Mouse (Mus musculus): ENCODE measurements at regions not wholly inside any gene's neighbourhood (a gene's known extent, or its start where the extent isn't known, plus 50 kb on each side); places are given as distances from the start of the nearest gene placed in this dataset.
"Not testable (repeated sequence)": the region's sequence is repeated elsewhere in the genome, so short reads cannot be mapped to it uniquely, and the experiment has no call there.

DNA sequence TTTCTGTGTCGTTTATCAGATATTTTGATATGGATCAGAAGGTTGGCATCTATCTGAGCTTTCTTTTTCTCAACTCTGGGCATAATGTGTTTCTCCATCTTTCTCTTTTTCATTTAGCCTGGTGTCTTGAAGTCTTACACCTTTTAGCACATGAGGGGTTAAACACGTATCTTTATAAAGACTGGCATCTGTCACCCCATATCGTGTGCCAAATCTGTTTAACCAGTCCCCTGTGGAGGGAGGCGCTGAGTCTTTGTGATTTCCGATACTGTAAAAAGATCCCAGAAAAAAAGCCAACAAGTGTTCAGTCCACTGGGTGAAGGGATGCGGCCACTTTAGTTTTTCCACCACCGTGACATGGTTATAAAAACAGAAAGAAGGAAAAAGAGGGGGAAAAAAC is 313.3 kb downstream of the Diras2 start:
- H3K36me3 ChIP-seq (replicated peaks) = no peaks in the 10 kb centered on the region
- H3K4me3 ChIP-seq (replicated peaks) = no peak overlapping the region
- H3K9ac ChIP-seq = no peak overlapping the region
- no peak overlapping the region for H3K27ac ChIP-seq
- H3K4me2 ChIP-seq = no peak overlapping the region
- 75% methylated on average over 7 of the region's 7 CpGs for WGBS
- no peak for ATAC-seq (ENCODE audit: low FRiP score)
- H3K4me1 ChIP-seq = peaks cover 7% of the 10 kb centered on the region
- no peaks in the 10 kb centered on the region for H3K9me3 ChIP-seq
- peaks cover 36% of the 10 kb centered on the region for H3K27me3 ChIP-seq

DNA sequence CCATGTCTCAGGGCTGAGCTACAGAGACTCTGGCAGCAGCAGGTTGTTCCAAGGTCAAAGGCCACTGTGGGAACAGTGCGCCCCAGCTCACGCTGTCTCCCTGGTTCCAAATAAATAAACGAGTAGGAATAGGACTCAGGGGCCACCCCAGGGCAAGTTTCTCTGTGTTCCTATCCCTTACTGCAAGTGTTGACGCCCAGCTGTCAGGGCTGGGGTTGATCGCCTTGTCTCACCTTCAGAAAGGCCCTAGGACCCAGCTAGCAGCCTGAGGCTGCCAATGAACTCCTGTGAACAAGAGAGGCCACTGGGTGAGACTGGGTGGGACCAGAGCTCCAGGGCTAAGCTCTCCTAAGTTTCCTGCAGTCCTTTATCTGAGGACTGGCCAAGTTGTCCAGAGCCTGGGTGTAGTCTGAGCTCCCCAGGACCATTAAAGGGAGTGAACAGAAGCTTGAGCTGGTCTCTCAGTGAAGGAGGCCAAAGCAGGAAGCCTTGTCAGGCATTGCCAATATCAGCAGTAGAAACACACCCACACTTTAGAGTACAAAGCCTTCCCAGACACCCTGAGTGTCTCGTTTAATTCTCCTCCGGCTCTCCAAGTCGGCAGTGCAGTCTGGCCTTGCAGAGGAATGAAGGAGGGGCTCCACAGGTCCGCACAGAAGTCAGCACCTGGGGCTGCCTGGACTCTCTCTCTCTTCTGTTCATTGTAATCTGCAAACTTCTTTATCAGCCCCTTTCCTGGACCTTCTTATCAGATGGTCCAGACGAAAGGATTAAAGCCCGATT is 308.6 kb downstream of the Diras2 start:
- no peaks in the 10 kb centered on the region for H3K9me3 ChIP-seq
- H3K4me2 ChIP-seq = no peak overlapping the region
- WGBS = 23% methylated on average over 11 of the region's 11 CpGs
- peaks cover 60% of the 10 kb centered on the region for H3K27me3 ChIP-seq
- H3K4me1 ChIP-seq = peaks cover 16% of the 10 kb centered on the region
- ATAC-seq (ENCODE audit: low FRiP score) = no peak
- H3K36me3 ChIP-seq (replicated peaks) = no peaks in the 10 kb centered on the region
- no peak overlapping the region for H3K9ac ChIP-seq
- H3K27ac ChIP-seq = no peak overlapping the region
- no peak overlapping the region for H3K4me3 ChIP-seq (replicated peaks)

DNA sequence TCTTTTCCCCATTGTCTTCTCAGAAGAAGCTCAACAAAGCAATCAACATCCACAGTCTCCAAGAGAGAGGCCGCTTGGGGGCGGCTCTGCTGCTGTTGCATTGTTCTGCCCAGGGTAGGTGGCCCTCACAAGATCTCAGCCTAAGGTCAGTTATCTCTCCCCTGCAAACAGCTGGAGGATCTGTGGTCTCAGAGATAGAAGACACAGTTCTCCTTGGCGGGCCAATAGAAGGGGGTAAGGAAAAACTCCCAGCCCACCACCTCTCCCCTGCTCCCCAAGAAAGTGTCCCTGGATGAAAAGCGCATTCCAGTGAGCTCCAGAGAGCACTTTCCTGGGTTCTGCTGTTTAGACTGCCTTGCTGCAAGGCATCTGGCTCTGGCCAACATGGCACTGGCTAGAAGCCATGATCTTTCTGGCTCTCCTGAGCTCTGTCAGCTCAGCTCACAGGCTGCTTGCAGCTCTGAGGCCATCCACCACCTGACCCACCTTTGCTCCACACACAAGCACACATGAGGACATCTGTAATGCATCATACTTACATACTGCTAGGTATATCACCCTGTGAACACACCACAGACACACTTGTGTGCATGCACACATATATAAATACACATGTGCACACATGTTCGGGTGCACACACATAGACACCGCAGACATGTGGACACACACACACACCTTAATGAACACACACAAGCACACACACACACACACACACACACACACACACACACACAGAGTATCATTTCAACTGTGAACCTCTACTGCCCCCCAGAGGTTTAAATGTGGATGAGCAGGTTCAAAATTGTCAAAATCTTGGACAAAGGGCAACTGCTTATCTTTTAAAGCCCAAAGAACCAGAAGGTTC is 307.7 kb downstream of the Diras2 start:
- peak; percentile 61; the same call in 1 of the 2 replicates for ATAC-seq (ENCODE audit: low FRiP score)
- Histone ChIP-seq H3K4me2 (no peak overlapping the region), H3K27me3 (peaks cover 59% of the 10 kb centered on the region), H3K4me3 (replicated peaks) (no peak overlapping the region), H3K27ac (no peak overlapping the region), H3K9me3 (no peaks in the 10 kb centered on the region), H3K4me1 (peaks cover 16% of the 10 kb centered on the region), H3K36me3 (replicated peaks) (no peaks in the 10 kb centered on the region), H3K9ac (no peak overlapping the region)
- WGBS = 22% methylated on average over 6 of the region's 6 CpGs

DNA sequence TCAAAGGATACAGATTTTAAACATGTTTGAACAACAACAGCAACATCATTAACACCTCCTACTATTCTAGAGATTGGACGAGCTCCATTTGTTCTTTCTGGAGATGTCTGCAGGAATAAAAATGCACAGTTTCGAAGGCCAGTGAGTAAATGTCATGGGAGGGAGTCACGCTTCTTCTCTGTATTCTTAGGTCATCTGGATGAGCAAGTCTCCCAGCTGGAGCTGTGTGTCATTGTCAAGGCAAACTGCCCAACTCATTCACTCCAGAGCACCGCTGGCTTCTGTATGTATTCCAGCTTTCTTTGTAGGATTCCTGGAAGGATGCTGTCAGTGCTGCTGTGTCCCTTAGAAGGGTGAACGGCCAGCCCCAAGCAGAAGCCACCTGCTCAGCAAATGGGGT is 297.1 kb downstream of the Diras2 start:
- ATAC-seq (ENCODE audit: low FRiP score) = no peak
- WGBS = 84% methylated on average over 5 of the region's 5 CpGs
- H3K27ac ChIP-seq = no peak overlapping the region
- no peaks in the 10 kb centered on the region for H3K27me3 ChIP-seq
- H3K4me1 ChIP-seq = no peaks in the 10 kb centered on the region
- no peak overlapping the region for H3K9ac ChIP-seq
- H3K4me2 ChIP-seq = no peak overlapping the region
- no peaks in the 10 kb centered on the region for H3K36me3 ChIP-seq (replicated peaks)
- no peaks in the 10 kb centered on the region for H3K9me3 ChIP-seq
- H3K4me3 ChIP-seq (replicated peaks) = no peak overlapping the region

DNA sequence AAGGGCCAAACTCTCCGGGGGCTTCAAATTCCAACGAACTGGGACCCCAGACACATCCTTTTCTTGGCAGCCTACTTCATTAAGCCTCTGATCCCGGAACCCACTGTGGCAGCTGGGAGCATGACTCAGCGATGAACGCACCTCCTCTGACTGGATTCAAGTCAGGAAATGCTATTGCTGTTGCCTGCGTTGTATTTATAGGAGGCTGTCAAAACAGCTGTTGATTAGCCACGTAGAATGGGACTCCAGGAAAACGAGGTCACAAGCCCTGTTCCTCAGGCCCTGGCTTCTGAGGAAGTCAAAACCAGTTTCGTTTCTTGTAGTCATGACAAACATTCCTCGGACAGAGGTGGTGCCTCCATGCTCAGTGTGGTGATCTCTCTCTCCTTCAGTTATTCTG is 295.0 kb downstream of the Diras2 start:
- Histone ChIP-seq H3K27me3 (no peaks in the 10 kb centered on the region), H3K9ac (no peak overlapping the region), H3K4me1 (no peaks in the 10 kb centered on the region), H3K27ac (no peak overlapping the region), H3K9me3 (no peaks in the 10 kb centered on the region), H3K4me3 (replicated peaks) (no peak overlapping the region), H3K36me3 (replicated peaks) (no peaks in the 10 kb centered on the region), H3K4me2 (no peak overlapping the region)
- 53% methylated on average over 10 of the region's 10 CpGs for WGBS
- no peak for ATAC-seq (ENCODE audit: low FRiP score)

DNA sequence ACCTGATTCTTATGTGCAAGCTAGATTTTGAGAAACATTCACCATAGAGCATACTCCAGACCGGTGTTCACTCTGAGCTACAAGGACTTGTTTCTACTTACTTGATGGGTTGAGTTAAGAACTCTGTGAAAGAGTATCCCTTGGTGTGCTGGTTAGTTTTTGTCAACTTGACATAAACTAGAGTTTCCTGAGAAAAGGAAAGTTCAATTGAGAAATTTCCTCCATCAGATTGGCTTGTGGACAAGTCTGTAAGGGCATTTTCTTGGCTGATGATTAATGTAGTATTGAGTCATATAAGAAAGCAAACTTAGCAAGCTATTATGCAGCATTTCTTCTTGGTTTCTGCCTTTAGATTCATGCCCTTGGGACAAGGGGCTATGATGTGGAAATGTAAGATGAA is 291.5 kb downstream of the Diras2 start:
- no peaks in the 10 kb centered on the region for H3K9me3 ChIP-seq

DNA sequence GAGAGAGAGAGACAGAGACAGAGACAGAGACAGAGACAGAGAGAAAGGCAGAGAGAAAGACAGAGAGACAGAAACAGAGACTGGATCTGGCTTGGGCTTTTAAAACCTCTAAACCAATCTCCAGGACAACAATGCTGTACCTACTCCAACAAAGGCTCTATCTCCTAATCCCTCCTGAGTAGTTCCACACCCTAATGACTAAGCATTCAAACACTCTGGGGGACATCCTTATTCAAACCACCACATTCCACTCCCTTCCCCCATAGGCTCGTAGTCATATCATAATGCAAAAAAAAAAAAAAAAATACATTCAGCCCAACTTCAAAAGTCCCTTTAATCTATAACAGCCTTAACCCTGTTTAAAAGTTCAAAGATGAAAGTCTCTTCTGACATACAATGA is 289.3 kb downstream of the Diras2 start:
- Histone ChIP-seq H3K27ac (no peak overlapping the region), H3K4me1 (no peaks in the 10 kb centered on the region), H3K4me3 (replicated peaks) (no peak overlapping the region), H3K4me2 (no peak overlapping the region), H3K27me3 (no peaks in the 10 kb centered on the region), H3K36me3 (replicated peaks) (no peaks in the 10 kb centered on the region), H3K9me3 (no peaks in the 10 kb centered on the region), H3K9ac (no peak overlapping the region)
- 64% methylated on average over 1 of the region's 1 CpGs for WGBS
- no peak for ATAC-seq (ENCODE audit: low FRiP score)

More for the DNA sequence above, 291.5 kb downstream of the Diras2 start:
- ATAC-seq (ENCODE audit: low FRiP score) = no peak
- Histone ChIP-seq H3K27ac (no peak overlapping the region), H3K4me1 (no peaks in the 10 kb centered on the region), H3K36me3 (replicated peaks) (no peaks in the 10 kb centered on the region), H3K9ac (no peak overlapping the region), H3K4me2 (no peak overlapping the region), H3K27me3 (no peaks in the 10 kb centered on the region), H3K4me3 (replicated peaks) (no peak overlapping the region)
- WGBS = 90% methylated on average over 1 of the region's 1 CpGs

DNA sequence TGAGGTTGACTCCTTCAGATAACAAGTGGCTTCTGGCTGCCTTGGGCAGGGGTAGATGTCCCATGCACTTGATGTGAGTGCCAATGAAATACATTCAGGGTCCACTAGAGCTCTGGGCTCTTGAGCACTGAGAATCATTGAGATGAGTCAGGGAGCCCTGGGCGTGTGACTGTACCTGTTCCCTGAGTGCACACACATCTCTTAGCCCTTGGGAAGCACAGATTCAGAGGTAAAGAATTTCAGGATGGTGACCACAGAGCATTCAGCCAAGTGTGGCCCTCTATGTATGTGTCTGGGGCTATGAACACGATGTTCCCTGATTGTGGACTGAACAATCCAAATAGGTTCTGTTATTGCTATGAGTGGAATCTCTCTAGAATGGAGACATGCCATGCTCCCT is 281.6 kb downstream of the Diras2 start:
- Histone ChIP-seq H3K27me3 (peaks cover 5% of the 10 kb centered on the region; the same call in 1 of the 2 replicates), H3K4me2 (no peak overlapping the region), H3K36me3 (replicated peaks) (no peaks in the 10 kb centered on the region), H3K9ac (no peak overlapping the region), H3K4me3 (replicated peaks) (no peak overlapping the region), H3K27ac (no peak overlapping the region), H3K4me1 (no peaks in the 10 kb centered on the region), H3K9me3 (no peaks in the 10 kb centered on the region)
- 79% methylated on average over 2 of the region's 2 CpGs for WGBS
- ATAC-seq (ENCODE audit: low FRiP score) = no peak

DNA sequence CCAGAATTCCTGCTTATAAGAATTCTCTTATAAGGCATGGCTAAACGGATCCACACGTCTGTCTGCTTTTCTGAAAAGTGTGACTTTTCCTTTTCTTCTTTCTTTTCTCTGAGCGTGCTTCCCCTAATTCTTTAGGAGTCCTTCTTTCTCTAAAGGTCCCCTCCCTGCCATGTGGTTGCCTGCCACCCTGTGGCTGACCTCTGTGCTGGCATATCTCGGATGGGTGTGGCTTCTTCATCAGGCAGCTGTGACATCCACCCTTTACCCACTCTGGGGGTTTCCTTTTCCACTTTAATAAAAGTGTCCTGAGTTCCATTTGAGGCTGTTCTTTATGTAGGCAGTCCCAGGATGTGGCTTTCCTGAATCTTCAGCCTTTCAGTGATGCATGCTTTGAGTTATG is 280.7 kb downstream of the Diras2 start:
- no peaks in the 10 kb centered on the region for H3K9me3 ChIP-seq
- no peak overlapping the region for H3K4me2 ChIP-seq
- H3K4me3 ChIP-seq (replicated peaks) = no peak overlapping the region
- ATAC-seq (ENCODE audit: low FRiP score) = no peak
- H3K36me3 ChIP-seq (replicated peaks) = no peaks in the 10 kb centered on the region
- no peak overlapping the region for H3K9ac ChIP-seq
- no peak overlapping the region for H3K27ac ChIP-seq
- H3K4me1 ChIP-seq = no peaks in the 10 kb centered on the region
- WGBS = 70% methylated on average over 4 of the region's 4 CpGs
- H3K27me3 ChIP-seq = peaks cover 10% of the 10 kb centered on the region; the same call in 1 of the 2 replicates

DNA sequence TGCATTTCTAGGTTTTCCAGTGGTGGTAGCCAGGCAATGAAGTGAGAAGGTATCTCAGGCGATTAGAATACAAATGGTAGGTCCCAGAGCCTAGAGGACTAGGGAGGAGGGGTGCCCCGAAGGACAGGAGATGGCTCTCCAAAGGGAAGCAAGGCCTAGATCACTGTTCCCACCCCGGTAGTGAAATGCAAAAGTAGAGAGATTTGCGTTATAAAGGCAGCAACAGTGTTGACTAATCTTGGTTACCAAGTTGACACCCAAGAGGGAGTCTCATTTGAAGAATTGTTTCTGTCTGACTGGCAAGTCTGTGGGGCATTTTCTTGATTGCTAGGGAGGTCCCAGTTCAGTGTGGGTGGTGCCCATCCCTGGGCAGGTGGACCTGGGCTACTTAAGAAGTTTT is 278.8 kb downstream of the Diras2 start:
- Histone ChIP-seq H3K9me3 (no peaks in the 10 kb centered on the region), H3K9ac (no peak overlapping the region), H3K27me3 (peaks cover 10% of the 10 kb centered on the region; the same call in 1 of the 2 replicates), H3K36me3 (replicated peaks) (no peaks in the 10 kb centered on the region), H3K4me3 (replicated peaks) (no peak overlapping the region), H3K4me2 (no peak overlapping the region), H3K27ac (no peak overlapping the region), H3K4me1 (no peaks in the 10 kb centered on the region)
- ATAC-seq (ENCODE audit: low FRiP score) = no peak
- WGBS = 55% methylated on average over 4 of the region's 4 CpGs

DNA sequence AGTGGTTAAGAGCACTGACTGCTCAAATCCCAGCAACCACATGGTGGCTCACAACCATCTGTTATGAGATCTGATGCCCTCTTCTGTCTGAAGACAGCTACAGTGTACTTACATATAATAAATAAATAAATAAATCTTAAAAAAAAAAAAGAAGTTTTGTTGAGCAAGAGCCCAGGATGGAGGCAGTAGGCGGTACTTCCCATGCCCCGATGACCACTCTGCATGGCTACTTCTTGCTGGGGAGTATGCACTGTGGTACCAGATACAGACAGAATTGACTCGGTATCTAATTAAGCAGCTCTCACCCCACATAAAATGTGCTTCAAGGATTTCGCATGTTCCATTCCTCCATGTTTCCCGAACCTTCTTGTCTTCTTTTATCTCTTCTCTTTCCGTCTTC is 278.4 kb downstream of the Diras2 start:
- not testable (repeated sequence) for H3K4me3 ChIP-seq (replicated peaks); H3K27me3 ChIP-seq; ATAC-seq (ENCODE audit: low FRiP score); H3K9me3 ChIP-seq; H3K4me1 ChIP-seq; H3K27ac ChIP-seq; H3K9ac ChIP-seq; H3K36me3 ChIP-seq (replicated peaks); H3K4me2 ChIP-seq
- 38% methylated on average over 6 of the region's 6 CpGs for WGBS

DNA sequence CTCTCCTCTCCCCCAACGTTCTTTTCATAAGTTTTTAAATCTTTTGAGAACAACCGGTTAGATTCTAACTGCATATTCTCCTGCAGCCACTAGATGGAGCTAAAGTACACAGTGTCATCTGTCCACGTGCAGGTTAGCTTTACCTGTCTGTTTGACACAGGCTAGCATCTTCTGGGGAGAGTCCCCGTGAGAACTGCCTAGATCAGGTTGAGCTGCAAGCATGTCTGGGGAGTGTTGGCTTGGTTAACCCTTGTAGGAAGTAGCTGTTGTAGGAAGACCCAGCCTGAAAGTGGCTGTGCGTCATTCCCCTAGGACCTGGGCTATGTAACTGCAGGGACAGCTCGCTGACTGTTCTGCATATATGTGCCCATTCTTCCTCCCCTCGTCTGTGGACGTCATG is 277.9 kb downstream of the Diras2 start:
- 32% methylated on average over 8 of the region's 8 CpGs for WGBS
- H3K9me3 ChIP-seq = no peaks in the 10 kb centered on the region
- H3K4me3 ChIP-seq (replicated peaks) = no peak overlapping the region
- H3K27me3 ChIP-seq = peaks cover 10% of the 10 kb centered on the region; the same call in 1 of the 2 replicates
- H3K27ac ChIP-seq = no peak overlapping the region
- no peak overlapping the region for H3K9ac ChIP-seq
- H3K36me3 ChIP-seq (replicated peaks) = no peaks in the 10 kb centered on the region
- no peak overlapping the region for H3K4me2 ChIP-seq
- no peak for ATAC-seq (ENCODE audit: low FRiP score)
- no peaks in the 10 kb centered on the region for H3K4me1 ChIP-seq
